Mouse (Mus musculus) midbrain, embryonic 14.5 days (tissue): ENCODE data around the gene Rora. TPM values are rescaled to one million over a fixed set of nuclear protein-coding genes. Genes with fewer than 3 reads are reported as not detected.

Experiments used
- ATAC-seq: fragments of 200-750 bp; cut with Nextera tagmentation; 2 replicates; pipeline ENCODE4 v1.8.0; 2017; ENCODE audit warnings: moderate number of reproducible peaks, moderate library complexity; ENCODE audit not compliant: low FRiP score, low TSS enrichment
- DNase-seq: peaks from one replicate; pipeline ENCODE4 v3.0.0-alpha.2; 2015
- H3K27ac ChIP-seq: fragments of 300-500 bp; sonication (generic); replicated peaks from 2 replicates; pipeline ENCODE4 v1.5.1; 2014; ENCODE audit warnings: mild to moderate bottlenecking, low read depth, low read length, moderate library complexity
- H3K27me3 ChIP-seq: fragments of 300-500 bp; sonication (generic); 2 replicates; pipeline ENCODE4 v1.6.1; 2014; ENCODE audit warnings: low read length, control low read depth, mixed read lengths; ENCODE audit not compliant: control insufficient read depth, insufficient read depth
- H3K36me3 ChIP-seq: fragments of 300-500 bp; sonication (generic); 2 replicates; pipeline ENCODE4 v1.6.1; 2014; ENCODE audit warnings: low read length, control low read depth; ENCODE audit not compliant: control insufficient read depth, insufficient read depth
- H3K4me1 ChIP-seq: fragments of 300-500 bp; sonication (generic); 2 replicates; pipeline ENCODE4 v1.6.1; 2014; ENCODE audit warnings: mild to moderate bottlenecking, antibody characterized with exemption, low read length, control low read depth; ENCODE audit not compliant: control insufficient read depth, insufficient read depth
- H3K4me2 ChIP-seq: fragments of 300-500 bp; sonication (generic); 2 replicates; pipeline ENCODE4 v1.6.1; 2014; ENCODE audit warnings: mild to moderate bottlenecking, low read length, moderate library complexity
- H3K4me3 ChIP-seq: fragments of 300-500 bp; sonication (generic); replicated peaks from 2 replicates; pipeline ENCODE4 v1.5.1; 2014; ENCODE audit warnings: low read depth, low read length
- H3K9ac ChIP-seq: fragments of 300-500 bp; sonication (generic); replicated peaks from 2 replicates; pipeline ENCODE4 v1.6.1; 2014; ENCODE audit warnings: mild to moderate bottlenecking, low read length, moderate library complexity
- H3K9me3 ChIP-seq: fragments of 300-500 bp; sonication (generic); 2 replicates; pipeline ENCODE4 v1.6.1; 2016; ENCODE audit warnings: low read length, control low read depth, mixed read lengths; ENCODE audit not compliant: control insufficient read depth
- WGBS: fragments of 180-500 bp; shearing (Covaris S2); extraction: QIAGEN DNeasy Blood & Tissue Kit; methylation state at CpG from one replicate; pipeline ENCODE4 v1.1.7; 2014; 5-methylcytosine and 5-hydroxymethylcytosine counted together
- polyA plus RNA-seq: library from polyadenylated mRNA; unstranded; fragments of >200 nt; fragmentation: Nextera tagmentation; extraction: Ambion mirVana; gene quantifications from 2 replicates; pipeline ENCODE4 v1.2.1, GENCODE M21; 2014

Gene Rora
- polyA plus RNA-seq, 1 experiment from 2014 or later, result 39.1 TPM

DNA sequence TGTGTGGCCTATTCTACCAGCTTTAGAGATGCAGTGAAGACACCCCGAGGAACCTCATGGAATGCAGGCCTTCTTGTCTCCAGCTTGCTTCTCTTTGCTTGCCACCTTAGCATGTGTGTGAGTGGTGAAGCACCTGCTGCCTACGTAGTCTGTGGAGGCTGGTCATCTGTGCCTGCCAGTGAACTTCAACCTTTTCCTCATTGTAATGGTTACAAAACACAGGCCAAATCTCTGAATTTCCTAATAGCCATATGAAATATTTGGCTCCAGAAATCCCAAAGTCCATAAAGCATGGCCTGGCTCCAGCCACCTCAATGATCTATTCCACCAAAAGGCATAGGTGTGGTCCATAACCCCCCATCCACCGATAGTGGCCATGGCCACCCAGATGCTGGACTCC, 631.4 kb downstream of the Rora start:
- no peaks in the 10 kb centered on the region for H3K9me3 ChIP-seq
- WGBS, result 91% methylated on average over 3 of the region's 3 CpGs
- H3K27me3 ChIP-seq, result no peaks in the 10 kb centered on the region
- no peak for ATAC-seq
- no peak overlapping the region for H3K9ac ChIP-seq
- H3K27ac ChIP-seq, result no peak overlapping the region
- no peak overlapping the region for H3K4me3 ChIP-seq
- no peak for DNase-seq
- no peak overlapping the region for H3K4me2 ChIP-seq
- no peaks in the 10 kb centered on the region for H3K36me3 ChIP-seq
- peaks cover 4% of the 10 kb centered on the region; the same call in 1 of the 2 replicates for H3K4me1 ChIP-seq

DNA sequence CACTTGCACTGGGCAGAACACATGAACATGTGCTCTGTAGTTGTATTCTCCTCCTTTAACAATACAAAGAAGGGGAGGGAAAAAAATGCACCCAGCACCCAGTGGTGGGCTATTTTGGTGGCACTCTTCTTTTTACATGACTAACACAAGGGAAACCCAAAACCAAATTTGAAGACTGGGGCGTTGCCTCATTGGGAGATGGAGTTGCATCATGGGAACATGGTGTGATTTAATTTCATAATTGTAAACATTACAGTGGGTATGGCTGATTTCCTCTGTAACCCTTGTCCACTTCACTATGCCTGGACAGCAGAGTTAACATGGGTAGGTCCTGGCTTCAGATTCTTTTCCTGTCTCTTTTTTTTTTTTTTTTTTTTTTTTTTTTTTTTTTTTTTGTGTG, 634.5 kb downstream of the Rora start:
- H3K4me1 ChIP-seq, result peaks cover 17% of the 10 kb centered on the region
- DNase-seq (no peak), ATAC-seq (no peak)
- no peaks in the 10 kb centered on the region for H3K9me3 ChIP-seq
- H3K27ac ChIP-seq, result no peak overlapping the region
- H3K9ac ChIP-seq, result no peak overlapping the region
- H3K4me2 ChIP-seq, result no peak overlapping the region
- no peaks in the 10 kb centered on the region for H3K36me3 ChIP-seq
- WGBS, result 83% methylated on average over 1 of the region's 1 CpGs
- H3K27me3 ChIP-seq, result peaks cover 14% of the 10 kb centered on the region
- no peak overlapping the region for H3K4me3 ChIP-seq

DNA sequence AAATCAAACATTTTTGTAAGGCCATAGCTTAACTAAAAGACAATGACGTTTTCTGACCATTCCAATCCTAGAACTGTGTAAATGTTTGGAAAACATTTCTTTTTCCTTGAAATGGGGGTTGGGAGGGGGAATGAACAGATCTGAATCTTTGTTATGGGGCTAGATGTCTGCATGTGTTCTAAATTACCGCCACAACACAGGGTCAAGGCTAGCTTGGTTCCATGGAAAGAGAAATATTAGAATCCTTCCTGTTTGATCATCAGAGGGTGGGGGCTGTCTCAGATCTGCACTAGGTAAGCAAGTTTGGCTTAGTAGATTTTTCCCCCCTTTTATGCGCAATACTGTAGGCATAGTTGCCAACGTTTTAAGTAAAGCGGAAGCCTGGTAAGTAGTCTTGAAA, 635.0 kb downstream of the Rora start:
- Histone ChIP-seq H3K27ac (no peak overlapping the region), H3K4me2 (peak overlapping the region; percentile 96; the same call in 1 of the 2 replicates), H3K9ac (no peak overlapping the region), H3K4me3 (no peak overlapping the region), H3K9me3 (no peaks in the 10 kb centered on the region), H3K27me3 (peaks cover 19% of the 10 kb centered on the region), H3K4me1 (peaks cover 17% of the 10 kb centered on the region), H3K36me3 (no peaks in the 10 kb centered on the region)
- WGBS, result 45% methylated on average over 5 of the region's 5 CpGs
- DNase-seq (no peak), ATAC-seq (no peak)

DNA sequence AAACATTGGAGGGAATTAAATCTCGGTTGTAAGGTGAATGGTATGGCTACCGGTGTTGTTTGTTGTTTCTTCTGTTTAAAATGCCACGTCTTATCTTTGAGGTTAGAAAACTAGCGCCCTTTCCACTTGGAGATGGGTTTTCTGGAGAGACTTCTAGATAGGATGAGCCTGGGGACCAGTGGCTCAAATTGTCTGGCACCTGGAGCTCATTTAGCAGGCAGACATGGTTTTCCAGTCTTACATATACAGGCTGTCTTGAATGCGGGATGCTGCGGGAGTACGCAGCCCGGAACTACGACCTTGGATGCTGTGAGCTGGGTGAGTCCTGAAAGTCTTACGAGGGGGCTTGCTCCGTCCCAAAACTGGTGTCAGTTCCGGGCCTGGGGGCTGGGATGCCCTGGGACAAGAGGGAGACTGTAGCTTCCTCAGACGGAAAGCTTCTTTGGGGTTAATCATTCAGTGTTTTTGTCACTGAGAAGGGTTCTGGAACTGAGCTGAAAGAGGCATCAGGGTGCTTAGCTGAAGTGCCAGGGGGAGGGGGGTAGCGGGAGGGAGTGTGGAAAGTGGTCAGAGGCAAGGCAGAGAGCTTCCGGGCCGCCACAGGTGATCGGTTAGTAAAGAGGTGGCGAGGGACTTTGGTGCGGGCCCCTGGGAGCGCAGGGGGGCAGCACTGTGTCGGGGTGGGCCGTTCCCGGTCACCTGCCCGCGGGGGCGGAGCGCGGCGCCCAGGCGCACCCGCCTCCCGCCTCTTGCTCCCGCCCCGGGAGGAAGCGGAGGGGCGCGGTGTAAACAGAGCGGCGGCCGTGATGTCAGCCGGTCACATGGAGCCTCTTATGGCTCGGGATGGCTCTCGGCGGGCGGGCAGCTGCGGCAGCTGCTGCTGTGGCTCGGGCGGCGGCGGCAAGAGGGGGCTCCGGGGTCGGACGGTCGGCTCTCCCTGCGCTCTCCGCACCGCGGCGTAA, 635.8 kb downstream of the Rora start:
- peak; percentile 88 for DNase-seq
- H3K9me3 ChIP-seq, result no peaks in the 10 kb centered on the region
- peaks cover 20% of the 10 kb centered on the region for H3K27me3 ChIP-seq
- peak; percentile 91 for ATAC-seq
- peak overlapping the region; percentile 72 for H3K27ac ChIP-seq
- peak overlapping the region; percentile 66 for H3K9ac ChIP-seq
- H3K4me1 ChIP-seq, result peaks cover 17% of the 10 kb centered on the region
- peak overlapping the region; percentile 96 for H3K4me2 ChIP-seq
- peak overlapping the region; percentile 67 for H3K4me3 ChIP-seq
- WGBS, result 1% methylated on average over 59 of the region's 59 CpGs
- no peaks in the 10 kb centered on the region for H3K36me3 ChIP-seq

DNA sequence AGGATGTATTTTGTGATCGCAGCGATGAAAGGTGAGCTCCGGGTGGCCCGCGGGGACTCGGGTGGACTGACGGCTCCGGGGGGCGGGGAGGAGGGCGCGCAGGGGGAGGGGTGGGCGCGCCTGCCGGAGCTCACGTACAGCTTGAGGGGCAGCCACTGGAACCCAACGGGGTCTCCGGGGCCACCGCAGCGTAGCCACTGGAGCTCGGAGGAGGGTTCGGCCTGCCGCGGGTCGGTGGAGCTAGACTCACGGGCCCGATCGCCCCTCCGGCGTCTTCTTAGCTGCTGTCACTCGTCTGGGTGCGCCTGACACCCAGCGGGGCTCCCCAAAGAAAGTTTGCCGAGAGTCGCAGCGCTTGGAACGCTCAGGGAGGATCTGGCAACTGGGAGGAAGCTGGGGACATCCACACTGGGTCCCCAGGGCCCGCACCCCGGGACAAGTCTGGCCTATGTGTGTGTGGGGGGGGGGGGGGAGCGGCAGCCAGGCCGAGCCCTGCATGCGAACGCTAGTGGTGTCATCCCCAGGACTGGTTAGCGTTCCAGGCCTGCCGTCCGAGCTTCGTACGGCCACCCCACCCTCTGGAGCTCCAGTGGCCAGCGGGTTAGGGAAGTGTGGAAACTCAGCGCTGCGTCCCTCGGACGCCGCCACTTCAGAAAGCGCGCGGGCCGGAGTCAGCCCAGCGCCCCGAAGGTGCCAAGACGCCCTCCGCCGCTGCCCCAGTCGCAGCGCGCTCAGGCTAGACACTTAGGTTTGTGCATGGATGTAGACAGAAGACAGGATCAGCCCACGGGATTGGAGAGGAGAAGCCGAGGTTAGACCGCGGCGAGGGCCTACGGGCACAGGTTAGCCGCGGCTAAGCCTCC, 636.7 kb downstream of the Rora start:
- peaks cover 20% of the 10 kb centered on the region for H3K27me3 ChIP-seq
- H3K4me1 ChIP-seq, result peaks cover 17% of the 10 kb centered on the region
- H3K4me3 ChIP-seq, result peak overlapping the region; percentile 67
- DNase-seq (peak; percentile 65), ATAC-seq (peak; percentile 72; the same call in 1 of the 2 replicates)
- peak overlapping the region; percentile 72 for H3K27ac ChIP-seq
- under 1% methylated on average over 73 of the region's 73 CpGs for WGBS
- H3K9ac ChIP-seq, result peak overlapping the region; percentile 66
- no peaks in the 10 kb centered on the region for H3K9me3 ChIP-seq
- no peaks in the 10 kb centered on the region for H3K36me3 ChIP-seq
- H3K4me2 ChIP-seq, result peak overlapping the region; percentile 96

DNA sequence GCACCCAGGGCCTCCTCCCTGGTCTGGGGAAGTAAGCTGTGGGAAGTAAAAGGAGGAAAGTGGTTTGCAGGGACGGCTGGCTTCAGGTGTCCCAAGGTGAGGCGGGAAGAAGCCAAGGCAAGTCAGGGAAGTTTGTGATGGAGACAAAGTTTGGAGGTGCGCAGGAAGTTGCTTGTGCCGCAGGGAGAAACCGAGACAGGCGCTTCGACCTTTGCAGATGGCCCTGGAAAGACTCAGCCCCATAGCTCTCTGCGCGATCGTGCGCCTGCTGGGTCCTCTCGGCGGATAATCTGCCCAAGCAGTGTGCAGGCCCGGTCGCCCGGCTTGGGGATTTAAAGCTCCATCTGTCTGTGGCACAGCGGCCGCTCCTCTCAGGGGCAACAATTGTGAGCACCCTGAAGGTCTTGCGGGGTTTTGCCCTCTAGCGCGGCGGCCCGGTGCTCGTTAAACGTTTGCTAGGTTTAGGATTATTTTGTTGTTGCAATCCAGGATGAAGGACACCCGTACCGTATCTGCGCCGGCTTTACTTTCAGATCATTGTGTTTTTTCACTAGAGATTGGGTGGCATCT, 637.4 kb downstream of the Rora start:
- peak overlapping the region; percentile 96 for H3K4me2 ChIP-seq
- under 1% methylated on average over 29 of the region's 29 CpGs for WGBS
- H3K36me3 ChIP-seq, result no peaks in the 10 kb centered on the region
- H3K27ac ChIP-seq, result peak overlapping the region; percentile 72
- ATAC-seq (no peak), DNase-seq (peak; percentile 75)
- H3K27me3 ChIP-seq, result peaks cover 20% of the 10 kb centered on the region
- H3K9me3 ChIP-seq, result no peaks in the 10 kb centered on the region
- H3K4me3 ChIP-seq, result peak overlapping the region; percentile 67
- H3K9ac ChIP-seq, result peak overlapping the region; percentile 66
- H3K4me1 ChIP-seq, result peaks cover 17% of the 10 kb centered on the region

DNA sequence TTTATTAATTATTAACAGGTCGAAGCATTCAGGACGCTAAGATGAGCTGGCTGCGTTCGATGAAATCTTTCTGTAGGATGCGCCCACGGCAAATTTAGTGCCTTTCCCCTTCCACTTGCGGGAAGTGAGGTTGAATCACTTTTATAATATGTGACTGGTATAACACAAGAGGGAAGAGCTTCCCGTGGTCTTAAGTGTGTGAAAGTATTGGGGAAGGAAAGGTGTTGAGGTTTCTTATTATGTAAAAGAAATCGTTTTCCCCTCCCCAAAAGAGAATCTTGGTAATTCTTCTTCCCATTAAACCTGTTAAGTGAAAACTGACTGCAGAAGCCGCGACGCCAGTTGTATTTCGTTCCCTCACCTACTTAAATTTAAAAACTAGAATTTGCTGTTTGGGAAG, 637.9 kb downstream of the Rora start:
- Histone ChIP-seq H3K4me1 (peaks cover 17% of the 10 kb centered on the region), H3K36me3 (no peaks in the 10 kb centered on the region), H3K27ac (no peak overlapping the region), H3K9me3 (no peaks in the 10 kb centered on the region), H3K4me3 (peak overlapping the region; percentile 67), H3K27me3 (peaks cover 20% of the 10 kb centered on the region), H3K9ac (peak overlapping the region; percentile 66; the same call in 1 of the 2 replicates), H3K4me2 (peak overlapping the region; percentile 96)
- ATAC-seq (no peak), DNase-seq (peak; percentile 38)
- WGBS, result 12% methylated on average over 13 of the region's 13 CpGs

DNA sequence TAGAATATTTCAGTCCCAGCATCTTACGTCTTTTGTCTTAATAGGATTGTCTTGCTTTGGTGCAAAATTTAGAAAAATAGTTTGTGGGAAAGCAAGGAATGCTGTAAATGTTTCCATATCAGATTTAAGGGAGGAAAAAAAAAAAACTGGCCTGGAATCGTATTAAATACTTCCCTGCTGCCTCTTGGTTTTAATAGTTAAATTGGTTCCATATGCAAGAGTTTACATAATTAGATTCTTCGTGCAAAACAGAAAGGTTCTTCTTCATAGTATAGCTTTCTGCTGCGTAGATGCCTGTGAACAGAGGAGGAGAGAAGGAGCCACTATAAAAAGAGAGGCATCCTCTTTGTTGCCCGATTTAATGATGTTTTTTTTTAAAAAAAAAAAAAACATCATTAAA, 638.8 kb downstream of the Rora start:
- H3K27me3 ChIP-seq, result peaks cover 20% of the 10 kb centered on the region
- no peaks in the 10 kb centered on the region for H3K9me3 ChIP-seq
- 58% methylated on average over 5 of the region's 5 CpGs for WGBS
- no peak for DNase-seq
- peaks cover 17% of the 10 kb centered on the region for H3K4me1 ChIP-seq
- H3K27ac ChIP-seq, result no peak overlapping the region
- H3K4me2 ChIP-seq, result peak overlapping the region; percentile 96; the same call in 1 of the 2 replicates
- 0 out of 2 replicates have a peak overlapping the region, but pooled peaks have one; percentile 5 for H3K4me3 ChIP-seq
- no peak overlapping the region for H3K9ac ChIP-seq
- no peak for ATAC-seq
- no peaks in the 10 kb centered on the region for H3K36me3 ChIP-seq
